Comparison of ENCODE assay signal across 9 mouse cellular contexts in genomic region chr10:59292079-59292478, GRCm38 (mm10).
"Had no signal": no experiment of that assay in that cellular context is flagged by ENCODE, and none has a peak within 500 bp of the region (broad histone marks: within the 10 kb centered on the region; RNA-seq: fewer than 3 reads in every experiment).

No protein-coding gene starts in this region.

- H3K36me3 ChIP-seq: heart, embryonic 13.5 days; heart, embryonic 15.5 days; hindbrain, embryonic 13.5 days; hindbrain, embryonic 15.5 days; kidney, embryonic 15.5 days; limb, embryonic 12.5 days had no signal

- H3K27me3 ChIP-seq: hindbrain, embryonic 13.5 days; hindbrain, embryonic 15.5 days; limb, embryonic 12.5 days had no signal

- H3K4me3 ChIP-seq: heart, adult 2 months; heart, embryonic 13.5 days; heart, embryonic 15.5 days; hindbrain, embryonic 13.5 days; hindbrain, embryonic 15.5 days; kidney, embryonic 15.5 days; limb, embryonic 12.5 days had no signal

- H3K9me3 ChIP-seq: heart, embryonic 13.5 days; heart, embryonic 15.5 days; hindbrain, embryonic 13.5 days; hindbrain, embryonic 15.5 days; kidney, embryonic 15.5 days; limb, embryonic 12.5 days had no signal

- H3K9ac ChIP-seq: heart, embryonic 13.5 days; heart, embryonic 15.5 days; hindbrain, embryonic 13.5 days; hindbrain, embryonic 15.5 days; kidney, embryonic 15.5 days; limb, embryonic 12.5 days had no signal

- H3K4me1 ChIP-seq: hindbrain, embryonic 13.5 days; hindbrain, embryonic 15.5 days; kidney, embryonic 15.5 days; limb, embryonic 12.5 days had no signal

- H3K27ac ChIP-seq: heart, adult 2 months; heart, embryonic 13.5 days; heart, embryonic 15.5 days; hindbrain, embryonic 13.5 days; hindbrain, embryonic 15.5 days; hindbrain, postnatal 0 days; kidney, embryonic 15.5 days; kidney, postnatal 0 days; limb, embryonic 12.5 days had no signal
